Mouse (Mus musculus) liver, embryonic 12.5 days (tissue): ENCODE measurements around the gene Gtpbp10. TPM values are rescaled to one million over a fixed set of nuclear protein-coding genes. Genes with fewer than 3 reads are reported as not detected.

ENCODE experiments used
- ATAC-seq: fragments of 200-750 bp; cut with Nextera tagmentation; 2 replicates; pipeline ENCODE4 v1.8.0; 2017; ENCODE audit warnings: moderate number of reproducible peaks, mild to moderate bottlenecking, moderate library complexity
- H3K27ac ChIP-seq: fragments of 300-500 bp; sonication (generic); 2 replicates; pipeline ENCODE4 v1.5.1; 2016; ENCODE audit warnings: mild to moderate bottlenecking
- H3K27me3 ChIP-seq: fragments of 300-500 bp; sonication (generic); replicated peaks from 2 replicates; pipeline ENCODE4 v1.6.1; 2016; ENCODE audit warnings: mild to moderate bottlenecking, moderate library complexity
- H3K36me3 ChIP-seq: fragments of 300-500 bp; sonication (generic); 2 replicates; pipeline ENCODE4 v1.6.1; 2016; ENCODE audit warnings: mild to moderate bottlenecking, moderate library complexity
- H3K4me1 ChIP-seq: fragments of 300-500 bp; sonication (generic); 2 replicates; pipeline ENCODE4 v1.6.1; 2016
- H3K4me2 ChIP-seq: fragments of 300-500 bp; sonication (generic); 2 replicates; pipeline ENCODE4 v1.6.1; 2016; ENCODE audit warnings: mild to moderate bottlenecking, moderate library complexity
- H3K4me3 ChIP-seq: fragments of 300-500 bp; sonication (generic); 2 replicates; pipeline ENCODE4 v1.5.1; 2016; ENCODE audit warnings: mild to moderate bottlenecking, moderate library complexity
- H3K9ac ChIP-seq: fragments of 300-500 bp; sonication (generic); 2 replicates; pipeline ENCODE4 v1.6.1; 2016; ENCODE audit warnings: mild to moderate bottlenecking, moderate library complexity
- H3K9me3 ChIP-seq: fragments of 300-500 bp; sonication (generic); replicated peaks from 2 replicates; pipeline ENCODE4 v1.6.1; 2016; ENCODE audit warnings: mild to moderate bottlenecking, moderate library complexity
- WGBS: fragments of 180-500 bp; shearing (Covaris S2); methylation state at CpG from one replicate; pipeline ENCODE4 v1.1.7; 2016; ENCODE audit not compliant: insufficient replicate concordance; 5-methylcytosine and 5-hydroxymethylcytosine counted together
- polyA plus RNA-seq: library from polyadenylated mRNA; unstranded; fragments of >200 nt; fragmentation: Nextera tagmentation; extraction: Ambion mirVana; gene quantifications from 2 replicates; pipeline ENCODE4 v1.2.1, GENCODE M21; 2016

Gene Gtpbp10
- polyA plus RNA-seq, 1 experiment from 2014 or later = 15.7 TPM

DNA sequence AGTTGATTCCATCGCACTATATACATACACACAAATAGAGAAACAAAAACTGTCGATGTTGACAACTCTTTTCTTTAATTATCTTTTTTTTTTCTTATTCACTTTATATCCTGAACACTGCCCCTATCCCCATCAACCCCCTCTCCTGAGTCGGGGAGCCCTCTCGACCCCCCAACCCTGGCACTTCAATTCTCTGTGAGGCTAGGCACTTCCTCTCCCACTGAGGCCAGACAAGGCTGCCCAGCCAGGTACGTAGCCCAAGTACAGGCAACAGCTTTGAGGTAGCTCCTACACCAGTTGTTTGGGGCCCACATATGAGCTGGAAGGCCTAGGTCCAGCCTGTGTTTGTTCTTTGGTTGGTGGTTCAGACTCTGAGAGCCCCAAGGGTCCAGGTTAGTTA, 43.9 kb downstream of the Gtpbp10 start:
- Histone ChIP-seq H3K36me3 (peaks cover 6% of the 10 kb centered on the region; the same call in 1 of the 2 replicates), H3K9me3 (no peaks in the 10 kb centered on the region), H3K27me3 (no peaks in the 10 kb centered on the region; the same call in none of the 2 replicates), H3K4me3 (no peak overlapping the region), H3K9ac (no peak overlapping the region), H3K27ac (no peak overlapping the region), H3K4me2 (no peak overlapping the region), H3K4me1 (peaks cover 7% of the 10 kb centered on the region; the same call in 1 of the 2 replicates)
- 68% methylated on average over 5 of the region's 5 CpGs for WGBS
- ATAC-seq = 0 out of 2 replicates have a peak, but pooled peaks have one; percentile 10

DNA sequence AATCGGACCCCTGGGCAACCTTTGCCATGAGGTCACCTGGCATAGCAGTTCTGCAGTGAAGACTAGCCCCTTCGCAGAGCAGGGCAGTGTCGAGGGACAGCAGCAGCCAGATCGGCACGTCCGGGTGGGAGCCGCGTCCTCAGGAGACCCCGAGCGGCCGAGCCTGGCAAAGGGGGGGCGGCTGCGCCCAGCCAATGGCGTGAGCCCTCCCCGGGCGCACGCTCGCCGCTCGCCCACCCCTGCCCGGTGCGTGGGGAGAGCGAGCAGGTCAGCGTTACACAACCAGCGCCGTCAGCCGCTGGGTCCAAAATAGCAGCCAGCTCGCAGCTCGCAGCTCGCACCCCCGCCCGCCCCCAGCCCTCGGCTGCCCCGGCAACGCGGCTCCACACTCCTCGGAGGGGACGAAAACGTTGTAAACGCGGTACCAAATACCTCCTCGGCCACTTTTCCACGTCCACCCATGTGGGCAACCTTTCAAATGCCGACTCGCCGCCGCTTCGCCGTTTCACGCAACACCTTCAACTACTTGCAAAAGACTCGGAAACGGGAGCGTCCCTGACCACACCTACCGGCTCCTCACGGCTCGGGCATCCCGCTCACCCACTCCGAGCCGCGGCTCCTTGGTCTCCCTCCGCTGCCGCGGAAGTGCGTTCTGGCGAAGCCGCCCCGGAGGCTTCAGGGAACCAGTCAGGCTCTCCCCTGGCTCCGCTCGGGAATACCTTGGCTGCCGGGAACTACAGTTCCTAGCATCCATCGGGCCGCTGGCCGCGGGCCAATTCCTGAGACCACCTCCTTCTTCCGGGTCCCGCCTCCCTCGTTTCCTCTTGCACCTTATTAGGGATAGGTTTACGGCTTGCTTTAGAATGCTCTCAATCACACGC, 44.9 kb downstream of the Gtpbp10 start, which contains the start of gene Cldn12:
TSS of gene Cldn12 (minus strand) at position 763 of the 881 bp plus-strand sequence.
- under 1% methylated on average over 79 of the region's 79 CpGs for WGBS
- Histone ChIP-seq H3K36me3 (peaks cover 6% of the 10 kb centered on the region; the same call in 1 of the 2 replicates), H3K4me2 (peak within 1 kb of the TSS; percentile 93), H3K9ac (peak within 1 kb of the TSS; percentile 70), H3K4me3 (peak within 1 kb of the TSS; percentile 69), H3K27ac (peak within 1 kb of the TSS; percentile 64), H3K9me3 (no peaks in the 10 kb centered on the region), H3K4me1 (peaks cover 7% of the 10 kb centered on the region; the same call in 1 of the 2 replicates), H3K27me3 (no peaks in the 10 kb centered on the region; the same call in none of the 2 replicates)
- ATAC-seq = peak; percentile 82

DNA sequence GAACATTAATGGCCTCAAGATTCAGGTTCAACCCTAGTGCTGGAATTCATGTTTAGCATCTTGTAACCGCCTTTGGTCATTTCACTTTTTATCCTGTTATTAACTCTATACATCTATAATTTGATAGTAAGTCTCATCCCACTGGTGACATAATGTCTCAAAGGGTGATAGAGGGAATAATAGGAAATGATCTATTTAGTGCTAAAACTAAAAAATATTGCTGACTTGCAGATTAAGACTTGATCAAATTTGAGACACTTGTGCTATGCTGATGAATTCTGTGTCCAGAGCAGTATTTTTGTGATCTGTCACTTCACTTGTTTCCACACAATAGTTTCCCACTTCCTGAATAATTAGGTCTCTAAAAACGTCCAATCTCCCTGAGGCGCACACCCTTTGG, 47.9 kb downstream of the Gtpbp10 start:
- no peak overlapping the region for H3K9ac ChIP-seq
- WGBS = 69% methylated on average over 3 of the region's 3 CpGs
- no peak for ATAC-seq
- no peaks in the 10 kb centered on the region for H3K9me3 ChIP-seq
- no peak overlapping the region for H3K4me2 ChIP-seq
- H3K27me3 ChIP-seq = no peaks in the 10 kb centered on the region; the same call in 1 of the 2 replicates
- H3K4me3 ChIP-seq = no peak overlapping the region
- peaks cover 7% of the 10 kb centered on the region; the same call in 1 of the 2 replicates for H3K4me1 ChIP-seq
- no peak overlapping the region for H3K27ac ChIP-seq
- H3K36me3 ChIP-seq = peaks cover 10% of the 10 kb centered on the region

DNA sequence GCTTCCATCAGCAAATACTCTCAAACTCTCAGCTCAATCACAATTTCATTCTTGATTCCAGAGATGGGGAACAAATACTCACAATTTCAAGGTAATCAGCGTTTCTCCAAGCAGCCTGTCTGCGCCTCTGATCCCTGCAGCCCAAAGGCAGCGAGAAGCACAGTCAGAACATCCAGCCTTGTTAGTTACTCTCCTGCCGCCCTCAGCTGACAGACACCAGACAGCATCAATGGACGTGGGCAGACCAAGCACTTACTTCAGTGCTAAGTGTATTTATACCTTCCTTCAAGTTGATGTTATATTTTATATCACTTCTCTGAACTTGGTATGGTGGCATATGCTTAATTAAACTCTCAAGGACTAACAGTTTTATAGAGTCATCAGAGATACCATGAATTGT, 48.3 kb downstream of the Gtpbp10 start:
- Histone ChIP-seq H3K9me3 (no peaks in the 10 kb centered on the region), H3K4me2 (no peak overlapping the region), H3K4me1 (peaks cover 7% of the 10 kb centered on the region; the same call in 1 of the 2 replicates), H3K9ac (no peak overlapping the region), H3K4me3 (no peak overlapping the region), H3K27ac (no peak overlapping the region), H3K36me3 (peaks cover 10% of the 10 kb centered on the region), H3K27me3 (no peaks in the 10 kb centered on the region; the same call in 1 of the 2 replicates)
- no peak for ATAC-seq
- 68% methylated on average over 5 of the region's 5 CpGs for WGBS

DNA sequence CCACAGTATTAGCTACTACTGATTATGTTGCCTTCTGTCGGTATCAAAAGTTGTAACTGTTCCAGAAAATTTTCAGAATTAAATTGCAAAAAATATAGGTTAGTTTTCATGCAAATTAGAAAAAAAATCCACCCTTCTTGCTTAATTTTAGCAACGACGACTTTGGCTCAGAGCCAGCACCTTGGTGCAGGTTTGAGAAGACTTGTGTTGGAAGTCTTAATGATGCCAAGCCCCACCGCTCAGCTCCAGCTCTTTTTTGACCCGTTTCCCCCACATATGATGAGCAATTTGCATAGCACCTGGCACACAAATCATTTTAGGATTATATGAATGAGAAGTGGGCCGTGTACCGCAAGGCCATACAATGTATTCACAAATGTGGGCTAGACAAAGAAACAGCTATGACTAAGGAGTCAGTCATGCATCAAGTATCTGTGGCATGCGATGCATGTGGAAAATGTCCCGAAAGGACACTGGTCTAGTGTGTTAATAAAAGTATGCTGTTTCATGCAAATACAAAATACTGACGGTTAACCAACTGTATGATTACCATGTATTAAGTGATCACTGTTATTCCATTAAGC, 48.9 kb downstream of the Gtpbp10 start:
- H3K9ac ChIP-seq = no peak overlapping the region
- no peak for ATAC-seq
- WGBS = 80% methylated on average over 10 of the region's 10 CpGs
- H3K4me2 ChIP-seq = no peak overlapping the region
- H3K9me3 ChIP-seq = no peaks in the 10 kb centered on the region
- H3K4me1 ChIP-seq = peaks cover 7% of the 10 kb centered on the region; the same call in 1 of the 2 replicates
- H3K4me3 ChIP-seq = no peak overlapping the region
- H3K27me3 ChIP-seq = no peaks in the 10 kb centered on the region; the same call in 1 of the 2 replicates
- peaks cover 10% of the 10 kb centered on the region for H3K36me3 ChIP-seq
- H3K27ac ChIP-seq = no peak overlapping the region

DNA sequence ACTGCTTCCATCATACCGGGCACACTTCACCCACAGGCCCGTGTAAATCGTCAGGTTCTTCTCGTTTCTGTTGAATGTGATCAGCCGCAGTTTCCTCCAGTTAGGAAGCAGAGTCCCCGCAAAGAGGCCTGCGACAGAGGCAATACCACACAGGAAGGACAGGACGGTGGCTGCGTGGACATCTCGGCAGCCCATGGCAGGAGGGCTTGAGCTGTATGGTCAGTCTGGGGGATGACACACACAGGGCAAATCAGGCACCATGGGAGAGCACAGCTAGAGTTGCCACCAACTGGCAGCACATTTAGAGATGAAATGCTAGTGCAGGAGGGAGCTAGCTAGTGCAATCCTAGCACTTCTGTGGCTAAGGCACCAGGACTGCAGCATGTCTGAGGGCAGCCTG, 51.1 kb downstream of the Gtpbp10 start:
- 64% methylated on average over 10 of the region's 10 CpGs for WGBS
- no peaks in the 10 kb centered on the region for H3K4me1 ChIP-seq
- peaks cover 12% of the 10 kb centered on the region for H3K36me3 ChIP-seq
- H3K9ac ChIP-seq = no peak overlapping the region
- no peak overlapping the region for H3K27ac ChIP-seq
- no peak overlapping the region for H3K4me3 ChIP-seq
- no peak overlapping the region for H3K4me2 ChIP-seq
- no peaks in the 10 kb centered on the region for H3K9me3 ChIP-seq
- H3K27me3 ChIP-seq = no peaks in the 10 kb centered on the region
- ATAC-seq = no peak; the same call in 1 of the 2 replicates

DNA sequence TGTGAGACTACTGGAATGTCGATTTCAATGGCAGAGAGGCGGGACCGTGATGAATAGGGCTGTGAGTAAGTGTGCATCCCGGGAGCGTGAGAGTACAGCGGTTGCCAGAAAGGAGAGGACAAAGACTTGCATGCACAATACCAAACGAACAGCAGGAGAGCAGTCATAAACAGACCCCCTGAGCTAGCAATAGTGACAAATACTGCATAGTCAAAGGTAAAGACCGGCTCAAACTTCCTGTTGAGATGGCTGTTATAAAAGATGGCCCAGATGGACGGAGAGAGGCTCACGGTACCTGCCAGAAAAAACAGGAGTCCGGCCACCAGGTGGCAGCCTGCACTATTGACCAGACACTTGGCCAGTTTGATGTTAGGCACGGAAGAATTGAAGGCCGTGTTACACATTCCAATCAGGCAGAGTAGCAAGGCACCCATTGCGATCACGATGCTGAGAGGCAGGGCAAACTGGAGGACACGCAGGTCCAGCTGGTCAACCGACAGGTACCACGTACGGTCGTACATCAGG, 51.6 kb downstream of the Gtpbp10 start:
- no peak for ATAC-seq
- WGBS = 61% methylated on average over 20 of the region's 20 CpGs
- H3K27ac ChIP-seq = no peak overlapping the region

DNA sequence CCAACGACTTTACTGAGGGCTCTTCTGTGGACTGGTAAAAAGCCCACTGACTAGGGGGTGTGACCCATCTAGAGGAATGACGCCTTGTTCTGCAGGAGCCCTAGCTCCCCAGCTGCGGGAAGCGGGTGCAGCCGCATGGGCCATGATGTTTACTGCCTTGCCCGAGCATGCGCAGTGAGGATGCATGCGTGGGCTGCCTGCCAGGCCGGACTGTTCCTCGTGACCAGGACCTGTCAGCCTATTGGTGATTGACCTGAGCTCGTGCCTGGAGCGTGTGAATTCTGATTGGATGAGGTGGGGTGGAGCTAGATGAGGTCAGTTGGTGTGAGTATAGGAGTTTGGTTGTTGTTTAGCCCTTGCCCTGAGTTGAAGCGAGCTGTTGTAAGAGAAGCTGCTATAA, 54.9 kb downstream of the Gtpbp10 start:
- Histone ChIP-seq H3K4me3 (no peak overlapping the region), H3K4me1 (no peaks in the 10 kb centered on the region), H3K36me3 (peaks cover 7% of the 10 kb centered on the region; the same call in 1 of the 2 replicates), H3K9ac (no peak overlapping the region), H3K27me3 (no peaks in the 10 kb centered on the region), H3K9me3 (no peaks in the 10 kb centered on the region), H3K4me2 (no peak overlapping the region), H3K27ac (no peak overlapping the region)
- ATAC-seq = no peak
- WGBS = 68% methylated on average over 13 of the region's 13 CpGs

More for the DNA sequence above, 51.6 kb downstream of the Gtpbp10 start:
- Histone ChIP-seq H3K27me3 (no peaks in the 10 kb centered on the region), H3K9me3 (no peaks in the 10 kb centered on the region), H3K4me3 (no peak overlapping the region), H3K36me3 (peaks cover 12% of the 10 kb centered on the region), H3K4me2 (no peak overlapping the region), H3K4me1 (no peaks in the 10 kb centered on the region), H3K9ac (no peak overlapping the region)

DNA sequence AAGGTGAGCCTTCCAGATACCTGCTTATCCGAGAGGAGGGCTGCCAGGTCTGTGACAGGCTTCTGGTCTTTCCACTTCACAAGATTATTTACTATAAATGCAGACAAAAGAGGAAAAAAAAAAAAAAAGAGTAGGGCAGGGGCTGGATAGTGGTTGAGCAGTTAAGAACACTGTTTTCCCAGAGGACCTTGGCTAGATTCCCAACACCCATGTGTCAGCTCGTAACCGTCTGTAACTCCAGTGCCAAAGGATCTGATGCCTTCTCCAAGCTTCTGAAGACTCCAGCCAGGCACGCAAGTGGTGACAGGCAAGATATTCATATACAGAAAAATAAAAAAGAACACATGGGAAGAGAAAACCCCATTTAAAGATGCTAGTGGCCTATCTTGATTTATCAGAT, 56.0 kb downstream of the Gtpbp10 start:
- no peak overlapping the region for H3K27ac ChIP-seq
- no peaks in the 10 kb centered on the region for H3K4me1 ChIP-seq
- ATAC-seq = no peak
- H3K27me3 ChIP-seq = no peaks in the 10 kb centered on the region
- WGBS = 73% methylated on average over 4 of the region's 4 CpGs
- peaks cover 7% of the 10 kb centered on the region; the same call in 1 of the 2 replicates for H3K36me3 ChIP-seq
- no peak overlapping the region for H3K4me2 ChIP-seq
- H3K9ac ChIP-seq = no peak overlapping the region
- H3K9me3 ChIP-seq = no peaks in the 10 kb centered on the region
- no peak overlapping the region for H3K4me3 ChIP-seq

DNA sequence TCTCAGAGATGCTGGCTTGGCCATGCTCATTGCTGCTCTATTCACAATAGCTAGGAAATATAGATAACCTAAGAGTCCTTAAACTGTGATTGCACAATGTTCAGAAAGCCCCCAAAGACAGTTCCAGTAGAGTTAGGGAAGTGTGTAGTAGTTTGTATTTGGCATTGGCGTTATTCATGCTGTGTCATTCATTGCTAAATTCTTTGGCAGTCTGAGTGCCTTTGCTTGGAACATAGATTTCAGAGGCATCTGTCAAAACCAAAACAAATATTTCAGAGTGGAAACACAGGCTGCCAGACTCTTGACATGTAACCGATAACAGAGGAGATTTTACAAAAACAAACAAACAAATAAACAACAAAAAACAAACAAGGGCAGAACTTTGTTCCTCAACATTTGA, 57.8 kb downstream of the Gtpbp10 start:
- 65% methylated on average over 2 of the region's 2 CpGs for WGBS
- Histone ChIP-seq H3K4me2 (no peak overlapping the region), H3K4me3 (no peak overlapping the region), H3K36me3 (peaks cover 3% of the 10 kb centered on the region; the same call in 1 of the 2 replicates), H3K9me3 (no peaks in the 10 kb centered on the region), H3K27me3 (no peaks in the 10 kb centered on the region), H3K9ac (no peak overlapping the region), H3K27ac (no peak overlapping the region), H3K4me1 (no peaks in the 10 kb centered on the region)
- no peak for ATAC-seq

DNA sequence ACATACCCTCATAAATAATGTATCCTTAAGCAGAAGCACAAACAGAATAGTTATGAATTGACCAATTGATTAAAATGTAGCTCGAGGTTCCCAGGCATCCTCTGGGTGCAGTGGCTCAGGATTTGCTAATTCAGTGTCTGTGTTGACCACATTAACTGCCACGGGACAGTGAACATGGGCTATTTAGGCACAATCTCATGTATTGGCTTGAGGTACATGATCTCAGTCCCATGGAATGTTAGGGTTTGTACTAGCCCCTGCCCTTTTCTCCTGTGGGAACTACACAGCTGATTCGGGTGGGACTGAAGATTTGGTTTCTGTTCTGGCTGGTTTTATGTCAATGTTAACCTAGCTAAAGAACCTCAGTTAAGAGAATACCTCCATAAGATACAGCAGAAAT, 62.9 kb downstream of the Gtpbp10 start:
- no peak overlapping the region for H3K4me3 ChIP-seq
- H3K9me3 ChIP-seq = no peaks in the 10 kb centered on the region
- no peak for ATAC-seq
- no peaks in the 10 kb centered on the region for H3K27me3 ChIP-seq
- 48% methylated on average over 3 of the region's 3 CpGs for WGBS
- H3K4me2 ChIP-seq = no peak overlapping the region
- no peaks in the 10 kb centered on the region for H3K4me1 ChIP-seq
- H3K9ac ChIP-seq = no peak overlapping the region
- H3K27ac ChIP-seq = no peak overlapping the region
- no peaks in the 10 kb centered on the region for H3K36me3 ChIP-seq

DNA sequence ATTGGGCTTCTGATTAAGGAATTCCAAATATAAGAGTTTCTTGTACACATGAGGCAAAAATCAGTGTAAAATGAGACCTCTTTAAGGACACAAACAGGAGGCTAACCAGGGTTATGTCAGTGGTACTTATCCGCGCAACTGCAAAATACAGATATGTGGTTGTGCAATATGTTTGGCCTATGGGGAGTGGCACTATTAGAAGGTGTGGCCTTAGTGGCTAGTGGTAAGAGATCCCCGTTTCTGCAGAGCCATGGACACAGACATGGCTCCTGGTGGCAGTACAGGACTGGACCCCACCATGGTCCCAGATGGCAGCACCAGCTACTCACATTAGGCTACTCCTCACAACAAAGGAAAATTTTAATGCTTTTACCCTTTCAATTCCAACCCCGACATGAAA, 64.3 kb downstream of the Gtpbp10 start:
- H3K27ac ChIP-seq = no peak overlapping the region
- no peak for ATAC-seq
- H3K4me2 ChIP-seq = no peak overlapping the region
- no peaks in the 10 kb centered on the region for H3K9me3 ChIP-seq
- no peaks in the 10 kb centered on the region for H3K4me1 ChIP-seq
- H3K36me3 ChIP-seq = no peaks in the 10 kb centered on the region
- H3K9ac ChIP-seq = no peak overlapping the region
- H3K4me3 ChIP-seq = no peak overlapping the region
- 67% methylated on average over 4 of the region's 4 CpGs for WGBS
- H3K27me3 ChIP-seq = no peaks in the 10 kb centered on the region
